Mouse (Mus musculus) urinary bladder, postnatal 36 days (tissue): ENCODE measurements around the gene Slc35a2.
A peak's percentile ranks its signal among the peaks of the same experiment; 100 is the strongest.

ENCODE experiments used
- DNase-seq, 2 experiments: peaks; one replicate each; pipeline ENCODE4 v3.0.0; 2022; ENCODE audit warnings: low spot score in 2 of 2, mixed read lengths in 1 of 2

Gene Slc35a2

GRCm38 (mm10) chrX:7883841-7884567 is at the start of gene Slc35a2:
Gene Slc35a2 (plus strand): TSS chrX:7884028.
- DNase-seq = peak; percentile 71 to 89

- DNase-seq = no peak
These were observed 46.7 kb upstream of the Slc35a2 start for GRCm38 (mm10) chrX:7837146-7837545.

- DNase-seq = no peak
These were observed 43.0 kb upstream of the Slc35a2 start for GRCm38 (mm10) chrX:7840842-7841162.

- peak; percentile 84 to 94 for DNase-seq
These were observed 42.4 kb upstream of the Slc35a2 start, which contains the start of gene Otud5 for GRCm38 (mm10) chrX:7841163-7842162. Gene Otud5 (plus strand): TSS chrX:7841364.

- no peak for DNase-seq
These were observed 41.5 kb upstream of the Slc35a2 start for GRCm38 (mm10) chrX:7842318-7842717.

GRCm38 (mm10) chrX:7847845-7848244 is 36.0 kb upstream of the Slc35a2 start:
- no peak for DNase-seq

- no peak for DNase-seq
These were observed 29.2 kb upstream of the Slc35a2 start for GRCm38 (mm10) chrX:7854578-7854977.

GRCm38 (mm10) chrX:7859191-7859753 is 24.6 kb upstream of the Slc35a2 start:
- no peak for DNase-seq

- no peak for DNase-seq
These were observed 20.6 kb upstream of the Slc35a2 start for GRCm38 (mm10) chrX:7863181-7863580.

- DNase-seq = no peak
These were observed 19.3 kb upstream of the Slc35a2 start for GRCm38 (mm10) chrX:7864551-7864950.

- no peak for DNase-seq
These were observed 18.5 kb upstream of the Slc35a2 start for GRCm38 (mm10) chrX:7865343-7865742.

- no peak for DNase-seq
These were observed 18.0 kb upstream of the Slc35a2 start for GRCm38 (mm10) chrX:7865786-7866185.

- no peak for DNase-seq
These were observed 16.7 kb upstream of the Slc35a2 start for GRCm38 (mm10) chrX:7867141-7867540.

GRCm38 (mm10) chrX:7868506-7868905 is 15.3 kb upstream of the Slc35a2 start:
- DNase-seq = no peak

GRCm38 (mm10) chrX:7869826-7870225 is 14.0 kb upstream of the Slc35a2 start:
- DNase-seq = no peak

GRCm38 (mm10) chrX:7878007-7878419 is 5.8 kb upstream of the Slc35a2 start, which contains the start of gene Pim2:
Gene Pim2 (plus strand): TSS chrX:7878262.
- peak; percentile 59 to 77 for DNase-seq

- no peak for DNase-seq
These were observed 5.3 kb upstream of the Slc35a2 start for GRCm38 (mm10) chrX:7878495-7878894.

- DNase-seq = peak; percentile 11 to 47
These were observed 4.0 kb upstream of the Slc35a2 start for GRCm38 (mm10) chrX:7879819-7880218.

- no peak for DNase-seq
These were observed 14.4 kb downstream of the Slc35a2 start for GRCm38 (mm10) chrX:7898211-7898610.

GRCm38 (mm10) chrX:7898880-7899874 is 15.3 kb downstream of the Slc35a2 start, which contains the start of the genes Pqbp1 and Timm17b:
Gene Pqbp1 (minus strand): TSS chrX:7899269.
Gene Timm17b (plus strand): TSS chrX:7899357.
- DNase-seq = peak; percentile 73 to 87

GRCm38 (mm10) chrX:7904441-7904840 is 20.6 kb downstream of the Slc35a2 start:
- no peak for DNase-seq
